Mouse (Mus musculus) cerebellum, adult 2 months (tissue): ENCODE data around the gene Ccdc86.

Experiments used
- CTCF ChIP-seq: fragments of 200-500 bp; IDR thresholded peaks from 2 replicates; pipeline ENCODE4 v1.5.1; 2011; ENCODE audit warnings: low read depth, mild to moderate bottlenecking, control low read depth, low read length, moderate library complexity, borderline replicate concordance; ENCODE audit not compliant: insufficient read depth
- POLR2A ChIP-seq: fragments of 200-500 bp; IDR thresholded peaks from 2 replicates; pipeline ENCODE4 v1.6.1; 2011; ENCODE audit warnings: low read length, control low read depth, borderline replicate concordance; ENCODE audit not compliant: insufficient read depth

- TF ChIP-seq POLR2A = no peak
- no peak for TF ChIP-seq CTCF
Measured at GRCm38 (mm10) chr19:10968578-10968977, 19.5 kb upstream of the Ccdc86 start.
